Mouse (Mus musculus) gastrocnemius, postnatal 10 days (tissue): ENCODE data around the gene Ano6. TPM values are rescaled to one million over a fixed set of nuclear protein-coding genes. Genes with fewer than 3 reads are reported as not detected.

Experiments used
- DNase-seq: peaks from one replicate; pipeline ENCODE4 v3.0.0; 2021; ENCODE audit warnings: mixed read lengths
- total RNA-seq, 2 experiments: library from RNA; stranded (reverse); gene quantifications; 2 replicates each; pipeline ENCODE4 v1.2.3; 2021

The Ano6 gene
- total RNA-seq, 2 experiments from 2014 or later, result 64.8 to 76.4 TPM

DNA sequence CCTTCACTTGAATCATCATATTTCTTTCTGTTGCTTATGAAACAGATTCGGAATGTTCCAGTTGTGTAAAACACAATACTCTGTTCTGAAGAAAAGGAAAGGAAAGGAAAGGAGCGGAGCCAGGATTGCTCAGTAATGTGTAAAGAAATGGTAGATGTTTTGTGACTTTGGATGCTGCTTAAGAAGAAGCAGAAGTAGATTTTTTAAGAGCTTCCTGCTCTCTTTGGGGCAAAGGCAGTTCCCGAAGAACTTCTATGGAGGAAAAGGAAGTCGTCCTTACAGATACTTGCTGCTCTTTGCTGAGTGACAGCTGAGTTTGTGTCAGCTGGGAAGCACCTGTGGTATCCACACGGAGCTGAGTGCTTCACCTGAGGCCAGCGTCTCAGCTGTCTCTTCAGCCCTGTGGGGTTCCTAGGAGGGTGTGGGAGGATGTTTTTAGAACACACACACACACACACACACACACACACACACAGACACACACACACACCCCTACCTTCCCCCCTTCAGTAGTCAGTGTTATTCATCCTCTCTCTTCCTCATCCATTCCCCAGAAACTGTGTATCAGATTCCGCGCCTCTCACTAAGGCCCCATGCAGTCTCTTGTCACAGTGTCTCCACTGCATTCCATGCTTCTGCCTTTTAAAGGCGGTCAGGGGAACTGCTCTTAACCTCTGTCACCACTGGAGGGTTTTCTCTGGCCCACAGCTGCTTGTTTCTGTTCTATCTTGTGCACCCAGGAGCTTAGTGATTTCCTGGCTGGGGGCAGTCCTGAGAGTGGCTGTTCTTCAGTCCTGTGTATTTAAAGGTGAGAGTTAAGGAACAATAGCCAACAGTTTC, 6.7 kb downstream of the Ano6 start:
- no peak for DNase-seq

- no peak for DNase-seq
Observed at GRCm38 (mm10) chr15:95798266-95798665, 7.6 kb downstream of the Ano6 start.

DNA sequence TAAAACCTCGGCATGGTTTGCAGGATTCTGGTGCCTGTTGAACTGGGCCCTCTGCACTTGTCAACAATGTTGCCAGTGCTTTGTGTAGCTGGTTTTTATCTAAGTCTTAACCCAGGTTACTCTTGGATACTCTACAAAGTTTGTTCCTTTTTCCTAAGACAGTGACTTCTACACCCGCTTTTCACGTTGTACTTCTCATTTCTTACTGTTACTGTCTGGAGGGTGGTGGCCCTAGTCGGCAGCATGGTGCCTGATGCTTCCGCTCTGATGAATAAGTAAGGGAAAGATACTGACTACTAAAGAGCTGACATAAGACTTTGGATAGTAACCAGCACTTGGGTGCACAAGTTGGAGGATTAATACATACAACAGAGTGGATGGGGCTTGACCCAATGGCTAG, 9.0 kb downstream of the Ano6 start:
- no peak for DNase-seq

GRCm38 (mm10) chr15:95800051-95800450, 9.4 kb downstream of the Ano6 start:
- DNase-seq, result no peak

GRCm38 (mm10) chr15:95801261-95801979, 10.8 kb downstream of the Ano6 start:
- no peak for DNase-seq

GRCm38 (mm10) chr15:95802140-95802539, 11.5 kb downstream of the Ano6 start:
- no peak for DNase-seq

GRCm38 (mm10) chr15:95802762-95803161, 12.1 kb downstream of the Ano6 start:
- peak; percentile 42 for DNase-seq

- no peak for DNase-seq
Observed at GRCm38 (mm10) chr15:95803484-95803883, 12.8 kb downstream of the Ano6 start.

DNA sequence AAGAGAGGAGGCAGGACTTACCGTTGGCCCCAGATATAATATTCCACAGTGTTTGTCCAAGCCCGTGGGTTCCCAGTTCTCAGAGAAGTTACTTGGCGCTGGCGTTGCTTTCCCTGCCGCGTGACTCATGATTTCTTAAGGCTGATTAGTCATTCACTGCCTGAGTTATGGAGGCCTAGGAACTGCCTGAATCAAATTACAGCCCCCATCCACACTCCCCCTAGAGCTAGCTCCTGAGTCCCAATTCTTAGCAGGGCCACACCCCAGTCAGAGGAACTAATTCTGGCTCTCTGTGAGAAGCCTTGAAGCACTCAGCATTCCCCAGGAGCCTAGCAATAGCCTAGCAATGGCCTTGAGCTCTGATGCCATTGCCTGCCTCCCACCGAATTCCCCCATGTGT, 13.6 kb downstream of the Ano6 start:
- peak; percentile 66 for DNase-seq

DNA sequence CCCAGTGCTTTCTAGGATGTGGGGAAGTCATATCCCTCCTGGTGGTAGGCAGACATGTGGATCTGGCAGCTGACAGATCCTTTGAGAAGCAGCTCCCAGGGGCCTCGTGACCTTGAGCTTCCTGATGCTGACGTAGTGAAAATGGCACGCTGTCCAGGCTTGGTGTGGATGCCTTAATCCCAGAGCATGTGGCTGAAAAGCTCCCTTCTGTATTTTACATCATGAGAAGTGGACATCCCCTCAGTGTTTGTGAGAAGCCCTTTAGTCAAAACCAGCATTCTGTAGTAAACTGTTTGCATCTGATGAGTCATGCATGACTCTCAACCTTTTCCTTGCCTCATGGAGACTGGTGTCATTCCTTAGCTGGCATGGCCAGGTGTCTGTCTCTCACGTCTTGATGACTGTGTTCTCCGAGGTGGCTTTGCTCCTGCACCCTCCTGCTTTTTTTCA, 14.4 kb downstream of the Ano6 start:
- DNase-seq, result no peak

DNA sequence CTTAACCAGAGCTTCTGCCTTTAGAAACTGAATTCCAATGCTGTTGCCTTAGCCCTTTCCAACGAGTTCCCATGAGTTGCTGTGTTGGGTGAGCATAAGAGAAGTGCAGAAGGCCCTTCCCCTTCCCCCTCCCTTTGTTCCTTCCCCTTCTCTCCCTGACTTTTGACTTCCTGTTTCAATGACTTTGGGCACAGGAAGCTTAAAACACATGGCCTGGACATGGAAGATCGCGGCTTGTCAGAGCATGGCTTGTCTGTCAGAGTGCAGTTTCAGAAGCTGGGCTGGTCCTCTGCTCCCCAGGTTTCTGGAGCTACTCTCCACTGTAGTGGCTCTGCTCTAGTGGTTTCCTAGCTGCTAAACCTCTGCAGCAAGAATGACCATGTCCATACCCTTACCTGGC, 17.3 kb downstream of the Ano6 start:
- DNase-seq, result no peak

- no peak for DNase-seq
Observed at GRCm38 (mm10) chr15:95810357-95810761, 19.7 kb downstream of the Ano6 start.

DNA sequence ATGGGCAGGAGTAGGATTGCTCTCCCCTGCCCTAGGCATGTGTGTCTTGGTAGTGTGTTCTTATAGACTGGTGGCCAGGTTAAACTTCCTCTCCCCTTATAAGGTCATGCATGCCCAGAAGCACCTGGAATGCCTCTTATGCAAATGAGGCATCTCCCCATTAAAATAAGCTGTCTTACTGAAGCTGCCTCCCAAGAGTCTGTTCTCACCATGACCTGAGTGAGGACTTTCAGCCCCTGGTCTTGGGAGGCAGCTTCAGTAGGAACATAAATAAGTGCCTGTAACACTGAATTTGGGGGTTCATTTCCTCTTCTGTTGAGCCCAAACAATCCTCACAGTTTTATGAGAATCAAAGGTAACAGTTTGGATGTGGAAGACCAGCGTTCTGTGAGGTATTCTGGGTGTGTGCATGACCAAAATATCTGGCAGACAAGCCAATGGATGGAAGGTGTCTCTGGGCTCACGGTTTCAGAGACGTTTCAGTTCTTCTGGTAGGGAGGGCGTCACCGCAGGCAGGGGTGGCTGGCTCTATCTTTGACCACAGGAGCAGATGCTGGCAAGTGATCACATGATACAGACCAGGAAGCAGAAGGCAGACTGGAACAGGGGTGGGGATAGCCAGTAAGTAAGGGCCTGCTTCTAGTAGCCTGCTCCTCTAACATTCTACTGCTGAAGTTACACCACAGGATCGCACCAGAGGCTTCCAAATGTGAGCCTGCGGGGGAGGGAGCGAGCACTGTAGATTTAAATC, 22.4 kb downstream of the Ano6 start:
- DNase-seq, result no peak

GRCm38 (mm10) chr15:95817501-95817900, 26.9 kb downstream of the Ano6 start:
- DNase-seq, result no peak

DNA sequence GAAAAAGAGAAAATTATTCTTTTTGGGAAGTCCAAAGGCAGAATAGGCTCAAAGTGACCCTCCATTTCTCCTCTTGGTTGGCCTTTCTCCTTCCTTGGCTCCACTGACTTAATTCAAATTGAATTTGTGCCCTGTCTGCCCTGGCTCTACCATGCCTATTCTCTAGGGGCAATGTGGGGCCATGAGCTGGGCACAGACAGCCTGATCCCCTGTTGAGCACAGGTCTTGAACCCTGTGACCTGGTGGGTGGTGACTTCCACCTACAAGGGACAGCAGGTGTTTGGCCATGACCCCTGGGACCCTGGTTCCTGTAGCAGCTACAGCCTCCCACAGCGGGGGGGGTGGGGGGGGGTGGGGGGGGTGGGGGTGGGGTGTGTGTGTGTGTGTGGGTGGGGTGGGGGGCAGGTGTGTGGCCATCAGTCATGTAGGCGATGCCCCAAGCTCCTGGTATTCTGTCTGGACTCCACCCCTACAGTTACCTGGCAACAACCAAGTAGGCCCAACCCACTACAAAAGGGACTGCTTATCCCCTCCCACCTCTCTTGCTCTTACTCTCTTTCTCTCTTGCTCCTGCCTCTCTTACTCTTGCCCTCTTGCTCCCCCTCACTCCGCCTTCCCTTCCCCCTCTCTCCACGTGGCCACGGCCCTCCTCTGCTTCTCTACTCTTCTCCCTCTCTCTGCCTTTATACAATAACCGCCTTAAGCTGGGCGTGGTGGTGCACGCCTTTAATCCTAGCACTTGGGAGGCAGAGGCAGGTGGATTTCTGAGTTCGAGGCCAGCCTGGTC, 28.8 kb downstream of the Ano6 start:
- no peak for DNase-seq

GRCm38 (mm10) chr15:95820142-95820541, 29.5 kb downstream of the Ano6 start:
- no peak for DNase-seq

- no peak for DNase-seq
Observed at GRCm38 (mm10) chr15:95820678-95821077, 30.0 kb downstream of the Ano6 start.

- DNase-seq, result no peak
Observed at GRCm38 (mm10) chr15:95822099-95822498, 31.5 kb downstream of the Ano6 start.

DNA sequence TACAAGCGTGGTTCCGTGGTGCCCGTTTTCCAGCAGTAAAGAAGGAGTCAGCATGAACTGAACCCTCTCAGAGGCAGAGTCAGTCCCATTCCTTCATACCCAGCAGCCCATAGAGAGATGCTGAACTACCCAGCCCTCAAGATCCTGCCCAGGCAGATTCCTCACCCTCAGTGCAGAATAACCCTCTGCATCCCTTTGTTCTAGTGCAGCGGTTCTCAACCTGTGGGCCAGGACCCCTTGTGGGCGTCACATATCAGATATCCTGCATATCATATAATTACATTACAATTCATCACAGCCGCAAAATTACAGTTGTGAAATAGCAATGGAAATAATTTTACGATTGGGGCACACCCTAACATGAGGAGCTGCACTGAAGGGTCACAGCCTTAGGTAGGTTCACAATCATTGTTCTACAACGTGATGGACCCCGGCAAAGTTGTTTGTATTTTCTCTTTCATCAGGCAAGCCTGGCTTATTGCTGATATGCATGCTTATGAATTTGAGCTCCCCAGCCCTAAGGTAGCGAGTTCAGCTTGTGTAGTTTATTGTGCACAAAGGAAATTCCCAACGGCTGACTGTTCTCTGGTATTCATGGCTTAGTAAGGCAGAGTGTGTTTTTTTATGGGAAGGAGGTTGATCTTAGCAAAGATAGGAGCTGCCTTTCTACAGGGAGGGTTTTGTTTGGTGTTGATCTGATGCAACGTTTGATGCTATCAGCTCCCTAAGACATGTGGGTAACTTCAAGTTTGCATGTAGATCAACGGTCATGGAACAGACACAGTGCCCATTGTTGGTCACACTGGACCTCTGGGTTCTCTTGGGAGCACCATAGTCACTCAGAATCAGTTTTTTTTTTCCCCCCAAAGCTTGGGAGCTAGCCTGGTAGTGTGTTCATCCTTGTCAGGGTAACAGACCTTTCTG, 33.0 kb downstream of the Ano6 start:
- no peak for DNase-seq

GRCm38 (mm10) chr15:95826516-95826915, 35.9 kb downstream of the Ano6 start:
- no peak for DNase-seq

GRCm38 (mm10) chr15:95827465-95827971, 36.9 kb downstream of the Ano6 start:
- no peak for DNase-seq
